Mouse (Mus musculus): ENCODE results near the gene Nudt16. TPM values are rescaled to one million over a fixed set of nuclear protein-coding genes. Genes with fewer than 3 reads are reported as not detected.

Gene Nudt16
- polyA plus RNA-seq, 1 experiment from 2014 or later = 8.3 TPM

DNA sequence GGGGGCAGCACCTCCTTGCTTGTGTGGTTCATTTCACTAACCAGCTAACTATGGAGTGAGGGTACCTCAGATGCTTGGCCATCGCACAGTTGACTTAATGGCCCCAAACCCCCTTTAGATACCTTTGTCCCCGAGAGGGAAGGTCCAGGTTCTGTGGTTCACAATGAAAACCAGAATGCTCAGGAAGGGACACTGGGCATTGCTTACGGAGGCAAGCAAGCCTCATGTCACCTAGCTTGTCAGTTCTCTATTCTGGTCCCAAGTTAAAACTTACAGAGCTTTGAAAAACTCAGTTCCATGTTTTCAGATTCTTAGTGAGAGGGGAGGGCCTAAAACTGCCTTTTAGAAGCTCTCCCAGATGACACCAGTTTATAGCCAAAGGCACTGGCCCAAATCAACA, 51.4 kb downstream of the Nudt16 start:
- Histone ChIP-seq H3K9me3 (replicated peaks) (no peaks in the 10 kb centered on the region), H3K27ac (no peak overlapping the region), H3K4me2 (no peak overlapping the region), H3K9ac (no peak overlapping the region), H3K27me3 (no peaks in the 10 kb centered on the region), H3K4me1 (replicated peaks) (no peaks in the 10 kb centered on the region), H3K36me3 (peaks cover 25% of the 10 kb centered on the region), H3K4me3 (no peak overlapping the region)
- ATAC-seq (replicated peaks; ENCODE audit: insufficient number of reproducible peaks, insufficient read depth, low FRiP score, low read depth) = no peak
- WGBS = 90% methylated on average over 3 of the region's 3 CpGs

Other genes with a start within 250 kb of the Nudt16 start
- gene Mrpl3, start 78.6 kb downstream of the Nudt16 start, polyA plus RNA-seq (2015; fragmentation: Nextera tagmentation; extraction: Ambion mirVana) = 101 and 111 TPM in 2 replicates
- not detected in 2 replicates for gene 1700080E11Rik, start 13.3 kb upstream of the Nudt16 start, polyA plus RNA-seq (2015; fragmentation: Nextera tagmentation; extraction: Ambion mirVana)